Mouse (Mus musculus) fibroblast of lung, adult 2 months (primary cell): ENCODE data around the gene Shisa3.

Experiments
- DNase-seq: peaks from one replicate; pipeline ENCODE4 v3.0.0-alpha.2; 2011; ENCODE audit warnings: low read depth

Gene Shisa3

GRCm38 (mm10) chr5:67633831-67634268 lies 26.2 kb downstream of the Shisa3 start:
- DNase-seq = no peak

- no peak for DNase-seq
Observed at GRCm38 (mm10) chr5:67634339-67634738, 26.7 kb downstream of the Shisa3 start.

- DNase-seq = no peak
Observed at GRCm38 (mm10) chr5:67640596-67641312, 33.1 kb downstream of the Shisa3 start.

- no peak for DNase-seq
Observed at GRCm38 (mm10) chr5:67641406-67642120, 33.9 kb downstream of the Shisa3 start.

GRCm38 (mm10) chr5:67643537-67644255 lies 36.0 kb downstream of the Shisa3 start:
- no peak for DNase-seq

GRCm38 (mm10) chr5:67646756-67647529 lies 39.3 kb downstream of the Shisa3 start:
- no peak for DNase-seq

GRCm38 (mm10) chr5:67647568-67647967 lies 39.9 kb downstream of the Shisa3 start:
- DNase-seq = no peak

GRCm38 (mm10) chr5:67649156-67649555 lies 41.5 kb downstream of the Shisa3 start:
- no peak for DNase-seq

GRCm38 (mm10) chr5:67650021-67650420 lies 42.3 kb downstream of the Shisa3 start:
- DNase-seq = no peak

GRCm38 (mm10) chr5:67652468-67652867 lies 44.8 kb downstream of the Shisa3 start:
- DNase-seq = no peak

GRCm38 (mm10) chr5:67653543-67653942 lies 45.9 kb downstream of the Shisa3 start:
- no peak for DNase-seq

GRCm38 (mm10) chr5:67654572-67654971 lies 46.9 kb downstream of the Shisa3 start:
- DNase-seq = no peak

- DNase-seq = no peak
Observed at GRCm38 (mm10) chr5:67655696-67656519, 48.2 kb downstream of the Shisa3 start.

GRCm38 (mm10) chr5:67656821-67657259 lies 49.2 kb downstream of the Shisa3 start:
- no peak for DNase-seq

GRCm38 (mm10) chr5:67659864-67660263 lies 52.2 kb downstream of the Shisa3 start:
- no peak for DNase-seq

- DNase-seq = no peak
Observed at GRCm38 (mm10) chr5:67662715-67663114, 55.0 kb downstream of the Shisa3 start.

- no peak for DNase-seq
Observed at GRCm38 (mm10) chr5:67669436-67669896, 61.8 kb downstream of the Shisa3 start.

GRCm38 (mm10) chr5:67670158-67670557 lies 62.5 kb downstream of the Shisa3 start:
- DNase-seq = no peak

- no peak for DNase-seq
Observed at GRCm38 (mm10) chr5:67673008-67673407, 65.3 kb downstream of the Shisa3 start.
